Mouse (Mus musculus) left cerebral cortex, adult 9 months (tissue): ENCODE results near the gene Gal3st2b.
A peak's percentile ranks its signal among the peaks of the same experiment; 100 is the strongest.
"Not testable (repeated sequence)": the region's sequence is repeated elsewhere in the genome, so short reads cannot be mapped to it uniquely, and the experiment has no call there.

Experiments
- DNase-seq, 2 experiments: peaks; one replicate each; pipeline ENCODE4 v3.0.0; 2022; ENCODE audit warnings: low spot score in 2 of 2

Gene Gal3st2b

DNA sequence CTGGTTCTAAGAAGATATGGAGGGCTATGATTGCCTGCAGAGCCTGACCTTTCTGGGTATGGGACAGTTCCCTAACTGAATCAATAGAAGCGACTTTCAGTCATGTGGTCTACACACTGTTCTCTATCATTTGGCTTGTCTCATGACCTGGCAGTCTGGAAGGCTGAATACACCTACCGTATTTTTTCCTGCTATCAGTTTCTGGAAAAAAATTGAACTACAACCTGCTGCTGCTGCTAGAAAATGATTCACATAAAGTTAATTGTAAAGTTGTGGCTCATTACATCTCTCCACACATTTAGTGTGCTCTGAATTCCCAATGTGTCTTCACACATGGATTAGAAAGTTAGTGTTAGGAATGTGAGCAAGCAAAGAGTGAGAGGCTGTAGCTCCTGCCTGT, at the start of gene Gal3st2b:
Gal3st2b (plus strand) TSS at position 301 of the 400 bp plus-strand sequence.
- DNase-seq, result not testable (repeated sequence)

DNA sequence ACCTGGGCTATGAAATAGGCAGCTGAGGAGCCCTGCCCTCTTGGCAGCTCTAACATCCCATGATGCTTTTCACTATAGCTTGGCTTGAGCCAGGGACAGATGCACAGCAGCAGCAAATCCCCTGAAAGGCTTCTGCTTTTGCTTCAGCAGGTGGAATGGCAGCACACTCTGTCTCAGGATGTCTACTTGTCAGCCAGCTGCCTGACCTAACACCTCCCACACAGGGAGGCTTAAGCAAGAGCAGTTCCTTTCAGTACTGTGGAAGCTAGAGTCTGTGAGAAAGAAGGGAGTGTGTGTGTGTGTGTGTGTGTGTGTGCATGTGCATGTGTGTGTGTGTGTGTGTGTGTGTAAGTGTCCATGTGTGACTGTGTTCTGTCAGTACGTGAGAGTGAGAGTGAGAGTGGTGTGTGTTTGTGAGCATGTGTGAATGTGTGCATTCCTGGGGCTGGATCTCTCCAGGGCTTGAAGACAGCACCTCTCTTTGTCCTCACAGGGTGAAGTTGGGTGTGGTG, 46.5 kb upstream of the Gal3st2b start:
- DNase-seq, result not testable (repeated sequence)

DNA sequence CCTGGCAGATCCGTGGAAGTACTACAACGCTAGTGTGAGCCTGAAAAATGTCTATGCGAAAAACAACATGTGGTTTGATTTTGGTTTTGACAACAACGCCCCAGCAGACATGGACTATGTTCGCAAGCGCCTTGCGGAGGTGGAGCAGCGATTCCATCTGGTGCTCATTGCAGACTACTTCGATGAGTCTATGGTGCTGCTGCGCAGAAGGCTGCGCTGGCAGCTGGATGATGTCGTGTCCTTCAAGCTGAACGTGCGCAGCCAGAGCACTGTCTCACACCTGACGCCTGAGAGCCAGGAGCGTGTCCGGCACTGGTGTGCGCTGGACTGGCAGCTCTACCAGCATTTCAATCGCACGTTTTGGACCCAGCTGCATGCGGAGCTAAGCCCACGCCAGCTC, 43.7 kb upstream of the Gal3st2b start:
- not testable (repeated sequence) for DNase-seq

DNA sequence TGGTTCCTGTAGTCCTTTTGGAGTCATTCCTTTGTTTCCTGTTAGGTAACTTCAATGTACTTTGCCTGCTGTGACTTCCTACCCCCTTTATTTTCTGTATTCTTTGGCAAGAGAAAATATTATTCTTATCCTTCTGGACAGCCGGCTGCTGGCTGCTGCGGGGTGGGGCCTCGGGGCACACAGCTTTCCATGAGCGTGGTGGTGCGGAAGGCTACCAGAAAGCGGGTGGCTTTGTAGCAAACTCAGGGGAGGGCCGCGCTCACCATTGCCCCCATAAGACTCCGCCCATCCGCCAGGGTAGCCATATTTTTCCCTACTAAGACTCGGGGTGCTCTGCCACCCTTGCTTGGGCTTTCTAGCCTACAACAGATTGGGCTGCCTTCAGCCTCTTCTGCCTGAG, 36.3 kb upstream of the Gal3st2b start:
- not testable (repeated sequence) for DNase-seq

DNA sequence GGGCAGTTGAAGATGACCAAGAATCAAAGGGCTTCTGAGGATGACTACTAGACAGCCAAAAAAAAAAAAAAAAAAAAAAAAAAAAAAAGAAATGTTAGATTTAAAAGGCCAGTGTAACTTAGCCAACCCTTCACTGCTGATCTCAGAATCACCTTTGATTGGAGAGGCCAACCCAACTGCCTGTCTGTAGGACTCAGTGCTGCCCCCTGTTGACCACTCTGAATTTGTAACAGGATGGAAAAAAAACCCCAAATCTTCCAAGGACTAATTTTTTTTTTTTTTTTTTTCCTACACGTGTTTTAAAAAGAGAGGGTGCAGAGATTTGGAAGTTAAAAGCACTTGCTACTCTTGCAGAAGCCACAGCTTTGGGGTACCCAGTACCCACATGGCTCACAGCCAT, 27.2 kb upstream of the Gal3st2b start:
- not testable (repeated sequence) for DNase-seq

DNA sequence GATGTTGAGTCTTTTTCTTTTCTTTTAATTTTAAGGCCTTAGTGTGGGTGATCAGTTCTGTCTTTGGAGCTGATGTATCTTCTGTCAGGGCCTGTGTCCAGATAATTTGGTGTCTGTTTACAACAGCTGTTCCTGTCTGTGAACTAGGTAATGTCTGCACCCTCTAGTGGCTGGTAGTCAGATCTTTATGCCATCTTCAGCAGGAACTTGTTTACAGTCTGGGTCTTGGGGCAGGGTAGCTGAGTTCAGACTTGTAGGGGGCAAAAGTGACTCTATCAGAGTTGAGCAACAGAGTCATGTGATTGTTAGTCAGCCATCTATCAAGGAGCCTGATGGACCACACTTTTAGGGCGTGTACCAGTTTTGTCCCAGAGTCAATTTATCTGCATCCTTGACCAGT, 20.7 kb upstream of the Gal3st2b start:
- DNase-seq, result not testable (repeated sequence)

DNA sequence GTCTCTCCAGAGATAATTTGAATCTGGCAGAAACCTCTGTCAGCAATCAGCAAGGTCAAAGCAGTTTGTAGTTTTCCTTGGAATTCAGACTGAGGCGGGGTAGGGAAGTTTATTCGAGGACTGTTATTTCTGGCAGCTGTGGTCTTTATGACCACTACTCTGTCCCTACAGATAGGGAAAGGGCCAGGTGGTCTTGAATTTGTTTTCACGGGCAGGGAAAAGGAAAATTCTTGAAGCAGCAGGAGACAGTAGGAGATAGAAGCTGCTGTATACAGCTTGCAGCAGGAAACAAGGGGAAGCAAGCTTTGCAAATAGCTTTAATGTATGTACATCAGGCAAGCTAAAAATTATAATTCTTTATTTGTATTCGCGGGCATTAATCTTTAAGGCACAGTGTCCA, 16.8 kb upstream of the Gal3st2b start:
- not testable (repeated sequence) for DNase-seq

DNA sequence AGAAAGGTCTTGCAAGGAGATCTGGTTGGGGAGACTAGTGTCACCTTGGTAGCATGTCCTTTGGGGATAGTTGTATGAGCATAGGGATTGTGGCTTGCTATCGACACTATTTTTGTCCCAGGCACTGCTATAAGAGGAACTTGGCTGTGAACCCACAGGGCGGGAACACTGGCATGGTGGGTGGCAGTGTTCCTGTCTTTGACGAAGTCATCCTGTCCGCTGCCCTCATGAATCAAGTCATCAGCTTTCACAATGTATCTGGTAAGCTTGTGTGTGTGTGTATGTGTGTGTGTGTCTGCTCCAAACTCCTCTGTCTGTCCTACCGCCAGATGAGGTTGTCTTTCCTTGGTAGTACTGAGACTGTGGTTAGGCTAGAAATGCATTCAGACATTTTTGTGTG, 11.4 kb upstream of the Gal3st2b start:
- not testable (repeated sequence) for DNase-seq

DNA sequence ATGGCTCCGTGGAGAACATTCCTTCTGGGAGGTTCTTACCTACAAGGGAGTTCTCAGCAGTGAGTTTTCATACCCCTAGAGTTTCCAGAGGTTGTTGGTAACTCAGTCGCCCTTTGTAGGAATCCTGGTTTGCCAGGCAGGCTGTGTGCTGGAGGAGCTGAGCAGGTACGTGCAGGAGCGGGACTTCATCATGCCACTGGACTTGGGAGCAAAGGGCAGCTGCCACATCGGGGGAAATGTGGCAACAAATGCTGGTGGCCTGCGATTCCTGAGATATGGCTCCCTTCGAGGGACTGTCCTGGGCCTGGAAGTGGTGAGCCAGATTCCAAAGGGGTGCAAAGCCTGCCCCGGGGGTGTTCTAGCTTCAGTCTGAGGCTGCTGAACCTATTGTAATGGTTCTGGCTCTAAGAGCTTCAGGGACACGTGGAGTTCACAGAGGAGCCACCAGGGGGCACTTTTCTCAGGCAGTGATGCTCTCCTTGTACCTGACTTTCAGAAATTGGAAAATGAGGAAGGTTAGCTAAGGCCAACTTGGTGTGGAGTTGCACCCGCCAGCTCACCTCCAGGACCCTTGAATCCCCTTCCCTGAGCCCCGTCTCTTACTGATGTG, 9.0 kb upstream of the Gal3st2b start:
- not testable (repeated sequence) for DNase-seq

DNA sequence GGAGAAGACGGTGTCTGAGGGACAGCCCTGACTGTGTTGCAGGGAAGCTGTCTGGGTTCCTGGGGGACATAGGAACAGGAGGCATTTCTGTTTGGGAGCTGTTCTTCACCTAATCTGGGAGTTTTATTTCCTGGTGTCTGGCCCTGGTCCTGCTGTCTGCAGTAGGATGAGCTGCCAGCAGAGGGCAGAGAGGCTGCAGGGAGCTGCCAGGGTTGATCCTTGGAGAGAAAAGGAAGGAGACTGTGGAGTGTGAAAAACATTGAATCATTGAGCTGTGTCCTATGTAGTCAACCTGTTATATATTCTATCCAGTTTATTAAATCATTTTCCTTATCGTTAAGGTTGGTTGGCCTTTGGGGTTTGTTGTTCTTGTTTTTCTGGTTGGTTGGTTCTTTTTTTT, 6.2 kb upstream of the Gal3st2b start:
- not testable (repeated sequence) for DNase-seq

DNA sequence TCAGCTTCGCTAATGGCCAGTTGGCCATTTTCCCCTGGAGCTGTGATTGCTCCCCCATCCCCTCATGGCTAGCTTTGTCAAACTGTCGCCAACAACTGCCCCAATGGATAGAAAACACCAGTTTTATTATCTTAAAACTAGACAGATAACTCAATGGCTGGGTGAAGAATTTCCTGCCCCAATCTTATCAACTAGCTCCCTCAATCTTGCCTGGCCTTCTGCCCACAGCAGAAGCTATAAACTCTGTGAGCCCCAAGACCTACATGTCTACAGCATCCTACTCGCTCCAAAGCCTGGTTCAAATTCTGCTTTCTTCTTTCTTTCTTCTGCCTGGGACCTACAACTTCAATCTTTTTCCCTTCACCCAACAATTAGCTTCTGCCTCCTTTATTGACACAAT, 951 bp upstream of the Gal3st2b start:
- DNase-seq, result not testable (repeated sequence)

DNA sequence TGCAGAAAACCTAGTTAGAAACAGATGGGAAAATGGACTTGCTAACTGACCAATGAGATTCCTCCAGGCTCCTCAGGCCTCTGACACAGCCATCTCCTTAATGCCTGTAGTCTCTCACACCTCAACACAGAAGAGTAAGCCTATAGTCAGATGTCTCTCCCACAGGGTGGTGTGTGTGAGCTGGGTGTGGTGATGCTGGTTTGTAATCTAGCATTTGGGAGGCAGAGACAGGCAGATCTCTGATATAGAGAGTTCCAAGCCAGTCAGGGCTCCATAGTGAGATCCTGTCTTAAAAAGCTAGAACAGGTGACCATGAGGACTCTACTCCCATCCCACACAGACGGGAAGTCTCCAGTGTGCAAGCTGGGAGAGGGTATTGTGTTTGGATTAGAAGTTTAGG, 664 bp downstream of the Gal3st2b start:
- not testable (repeated sequence) for DNase-seq

DNA sequence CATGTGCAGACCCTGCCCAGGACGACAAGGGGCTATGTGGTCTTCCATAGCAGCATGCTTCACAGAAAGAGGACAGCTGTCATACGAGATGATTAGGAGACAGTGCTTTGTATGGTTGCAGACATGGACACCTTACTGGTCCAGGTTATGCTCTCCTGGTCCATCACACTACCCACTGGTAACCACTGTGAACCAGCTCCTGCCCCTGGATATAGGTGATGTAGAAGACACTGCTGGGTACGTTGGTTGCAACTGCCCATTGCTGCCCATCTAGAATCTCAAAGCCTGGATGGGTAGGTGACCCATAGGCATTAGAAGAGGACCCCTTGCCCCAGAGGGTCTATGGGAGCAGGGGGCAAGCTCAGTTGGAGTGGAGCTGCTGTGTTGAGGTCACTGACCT, 1.2 kb downstream of the Gal3st2b start:
- not testable (repeated sequence) for DNase-seq

DNA sequence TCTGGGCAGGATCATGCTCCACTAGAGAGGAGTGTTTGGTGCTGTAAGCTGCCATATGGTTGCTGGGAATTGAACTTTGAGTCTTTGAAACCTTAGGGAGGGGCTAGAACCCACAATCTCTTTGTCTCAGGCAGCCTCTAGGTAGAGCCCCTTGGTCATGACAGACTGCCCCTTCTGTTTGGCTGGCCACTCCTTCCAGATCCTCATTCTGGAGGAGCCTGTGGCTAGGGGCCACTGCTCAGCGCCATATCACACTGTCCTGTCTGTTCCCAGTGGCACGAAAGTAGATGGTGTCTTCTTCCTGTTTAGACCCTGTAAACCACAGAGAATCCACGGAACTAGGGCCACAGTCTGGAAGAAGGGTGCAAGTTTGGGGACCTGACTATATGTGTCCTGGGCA, 4.5 kb downstream of the Gal3st2b start:
- DNase-seq, result not testable (repeated sequence)

DNA sequence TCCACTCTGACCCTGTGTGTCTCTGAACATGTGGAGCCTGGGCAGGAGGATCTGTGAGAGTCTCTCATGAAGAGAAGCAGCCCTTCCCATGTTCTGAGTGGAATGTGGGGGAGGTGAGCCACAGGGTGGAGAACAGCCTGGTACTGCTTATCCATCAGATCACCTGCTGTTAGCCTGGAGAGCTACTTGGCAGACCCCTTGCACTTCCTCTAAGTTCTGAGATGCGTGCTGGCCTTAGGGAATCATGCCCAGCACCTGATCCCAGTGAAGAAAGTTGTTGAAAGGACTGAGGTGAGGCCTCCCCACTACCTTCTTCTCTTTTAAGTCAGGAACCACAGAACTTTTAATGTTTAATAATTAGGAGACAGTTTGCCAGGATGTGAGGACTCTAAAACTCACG, 5.0 kb downstream of the Gal3st2b start:
- not testable (repeated sequence) for DNase-seq

DNA sequence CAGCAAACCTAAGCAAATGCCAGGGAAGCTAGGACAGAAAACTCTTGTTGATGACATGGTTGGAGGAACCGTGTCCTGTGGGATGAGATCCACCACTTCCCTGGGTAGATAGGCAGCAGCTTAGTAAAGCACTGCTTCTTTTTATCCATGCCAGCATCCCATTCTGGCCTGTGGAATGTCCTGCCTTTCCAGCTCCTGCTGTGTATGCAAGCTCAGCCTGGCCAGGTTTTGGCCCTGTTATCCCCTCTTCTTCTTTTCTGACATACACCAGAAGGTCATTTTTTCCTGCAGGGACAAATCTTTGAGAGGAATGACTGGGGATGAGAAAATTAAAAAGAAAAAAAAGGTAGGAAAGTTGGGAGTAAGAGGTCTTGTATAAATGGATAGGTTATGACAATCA, 17.3 kb downstream of the Gal3st2b start:
- DNase-seq, result not testable (repeated sequence)

DNA sequence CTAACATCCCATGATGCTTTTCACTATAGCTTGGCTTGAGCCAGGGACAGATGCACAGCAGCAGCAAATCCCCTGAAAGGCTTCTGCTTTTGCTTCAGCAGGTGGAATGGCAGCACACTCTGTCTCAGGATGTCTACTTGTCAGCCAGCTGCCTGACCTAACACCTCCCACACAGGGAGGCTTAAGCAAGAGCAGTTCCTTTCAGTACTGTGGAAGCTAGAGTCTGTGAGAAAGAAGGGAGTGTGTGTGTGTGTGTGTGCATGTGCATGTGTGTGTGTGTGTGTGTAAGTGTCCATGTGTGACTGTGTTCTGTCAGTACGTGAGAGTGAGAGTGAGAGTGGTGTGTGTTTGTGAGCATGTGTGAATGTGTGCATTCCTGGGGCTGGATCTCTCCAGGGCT, 19.7 kb downstream of the Gal3st2b start:
- peak in 1 of 2 experiments; percentile 50 for DNase-seq

DNA sequence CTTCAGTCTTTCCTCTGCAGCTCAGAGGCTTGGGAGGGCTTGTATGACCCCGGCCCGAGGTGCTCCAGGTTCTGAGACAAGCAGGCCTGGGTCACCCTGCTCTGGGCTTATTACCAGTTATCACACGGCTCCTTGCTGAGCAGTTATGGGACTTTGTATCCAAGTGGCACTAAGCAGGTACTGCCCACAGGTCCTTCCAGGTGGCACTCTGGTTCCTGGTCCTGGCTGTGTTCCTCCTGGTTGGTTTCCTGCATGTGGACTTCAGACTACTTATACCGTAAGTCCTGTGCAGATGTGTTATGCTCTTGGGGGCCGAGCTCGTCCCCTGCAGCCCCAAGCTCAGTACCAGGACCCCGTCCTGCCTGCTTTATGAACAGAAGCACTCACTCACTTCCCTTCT, 20.3 kb downstream of the Gal3st2b start:
- not testable (repeated sequence) for DNase-seq

DNA sequence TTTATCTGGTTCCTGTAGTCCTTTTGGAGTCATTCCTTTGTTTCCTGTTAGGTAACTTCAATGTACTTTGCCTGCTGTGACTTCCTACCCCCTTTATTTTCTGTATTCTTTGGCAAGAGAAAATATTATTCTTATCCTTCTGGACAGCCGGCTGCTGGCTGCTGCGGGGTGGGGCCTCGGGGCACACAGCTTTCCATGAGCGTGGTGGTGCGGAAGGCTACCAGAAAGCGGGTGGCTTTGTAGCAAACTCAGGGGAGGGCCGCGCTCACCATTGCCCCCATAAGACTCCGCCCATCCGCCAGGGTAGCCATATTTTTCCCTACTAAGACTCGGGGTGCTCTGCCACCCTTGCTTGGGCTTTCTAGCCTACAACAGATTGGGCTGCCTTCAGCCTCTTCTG, 31.0 kb downstream of the Gal3st2b start:
- DNase-seq, result not testable (repeated sequence)

DNA sequence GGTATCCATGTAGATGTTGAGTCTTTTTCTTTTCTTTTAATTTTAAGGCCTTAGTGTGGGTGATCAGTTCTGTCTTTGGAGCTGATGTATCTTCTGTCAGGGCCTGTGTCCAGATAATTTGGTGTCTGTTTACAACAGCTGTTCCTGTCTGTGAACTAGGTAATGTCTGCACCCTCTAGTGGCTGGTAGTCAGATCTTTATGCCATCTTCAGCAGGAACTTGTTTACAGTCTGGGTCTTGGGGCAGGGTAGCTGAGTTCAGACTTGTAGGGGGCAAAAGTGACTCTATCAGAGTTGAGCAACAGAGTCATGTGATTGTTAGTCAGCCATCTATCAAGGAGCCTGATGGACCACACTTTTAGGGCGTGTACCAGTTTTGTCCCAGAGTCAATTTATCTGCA, 48.4 kb downstream of the Gal3st2b start:
- not testable (repeated sequence) for DNase-seq

DNA sequence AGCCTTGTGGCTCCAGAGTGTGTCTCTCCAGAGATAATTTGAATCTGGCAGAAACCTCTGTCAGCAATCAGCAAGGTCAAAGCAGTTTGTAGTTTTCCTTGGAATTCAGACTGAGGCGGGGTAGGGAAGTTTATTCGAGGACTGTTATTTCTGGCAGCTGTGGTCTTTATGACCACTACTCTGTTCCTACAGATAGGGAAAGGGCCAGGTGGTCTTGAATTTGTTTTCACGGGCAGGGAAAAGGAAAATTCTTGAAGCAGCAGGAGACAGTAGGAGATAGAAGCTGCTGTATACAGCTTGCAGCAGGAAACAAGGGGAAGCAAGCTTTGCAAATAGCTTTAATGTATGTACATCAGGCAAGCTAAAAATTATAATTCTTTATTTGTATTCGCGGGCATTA, 52.3 kb downstream of the Gal3st2b start:
- DNase-seq, result not testable (repeated sequence)

DNA sequence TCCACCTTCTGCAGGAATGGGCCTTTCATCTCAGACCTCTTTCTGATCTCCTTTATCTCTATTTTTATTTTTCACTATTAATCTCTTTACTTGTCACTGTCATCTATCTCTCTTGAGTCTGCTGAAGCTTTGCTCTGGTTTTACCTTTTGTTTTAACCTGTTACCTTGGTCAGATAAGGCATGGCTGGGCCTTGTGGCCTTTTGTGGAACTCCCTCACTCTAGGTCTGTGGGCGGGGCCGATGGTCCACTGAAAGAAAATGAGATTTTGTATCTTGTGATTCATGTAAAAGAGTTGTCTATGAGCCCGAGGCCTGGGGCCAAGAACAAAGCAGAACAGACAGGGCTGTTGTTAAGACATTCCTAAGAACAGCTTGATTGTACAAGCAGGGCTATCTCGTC, 52.7 kb downstream of the Gal3st2b start:
- not testable (repeated sequence) for DNase-seq

DNA sequence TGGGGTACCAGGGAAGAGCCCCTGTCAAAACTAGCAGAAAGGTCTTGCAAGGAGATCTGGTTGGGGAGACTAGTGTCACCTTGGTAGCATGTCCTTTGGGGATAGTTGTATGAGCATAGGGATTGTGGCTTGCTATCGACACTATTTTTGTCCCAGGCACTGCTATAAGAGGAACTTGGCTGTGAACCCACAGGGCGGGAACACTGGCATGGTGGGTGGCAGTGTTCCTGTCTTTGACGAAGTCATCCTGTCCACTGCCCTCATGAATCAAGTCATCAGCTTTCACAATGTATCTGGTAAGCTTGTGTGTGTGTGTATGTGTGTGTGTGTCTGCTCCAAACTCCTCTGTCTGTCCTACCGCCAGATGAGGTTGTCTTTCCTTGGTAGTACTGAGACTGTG, 57.7 kb downstream of the Gal3st2b start:
- DNase-seq, result not testable (repeated sequence)

DNA sequence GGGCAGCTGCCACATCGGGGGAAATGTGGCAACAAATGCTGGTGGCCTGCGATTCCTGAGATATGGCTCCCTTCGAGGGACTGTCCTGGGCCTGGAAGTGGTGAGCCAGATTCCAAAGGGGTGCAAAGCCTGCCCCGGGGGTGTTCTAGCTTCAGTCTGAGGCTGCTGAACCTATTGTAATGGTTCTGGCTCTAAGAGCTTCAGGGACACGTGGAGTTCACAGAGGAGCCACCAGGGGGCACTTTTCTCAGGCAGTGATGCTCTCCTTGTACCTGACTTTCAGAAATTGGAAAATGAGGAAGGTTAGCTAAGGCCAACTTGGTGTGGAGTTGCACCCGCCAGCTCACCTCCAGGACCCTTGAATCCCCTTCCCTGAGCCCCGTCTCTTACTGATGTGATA, 60.2 kb downstream of the Gal3st2b start:
- not testable (repeated sequence) for DNase-seq
